Mouse (Mus musculus) heart, adult 2 months (tissue): ENCODE results near the gene Stat3. TPM values are rescaled to one million over a fixed set of nuclear protein-coding genes. Genes with fewer than 3 reads are reported as not detected.

Experiments
- DNase-seq, 2 experiments: peaks; one replicate each; pipeline ENCODE4 v3.0.0; 2021
- H3K27ac ChIP-seq: fragments of 200-600 bp; 2 replicates; pipeline ENCODE4 v1.8.1; 2022
- H3K27me3 ChIP-seq: fragments of 200-500 bp; 2 replicates; pipeline ENCODE4 v1.6.1; 2012; ENCODE audit warnings: mild to moderate bottlenecking, low read length, inconsistent platforms, mixed read lengths; ENCODE audit not compliant: control insufficient read depth, insufficient read depth
- H3K36me3 ChIP-seq: fragments of 200-500 bp; 2 replicates; pipeline ENCODE4 v1.6.1; 2012; ENCODE audit warnings: low read length, inconsistent platforms; ENCODE audit not compliant: control insufficient read depth, insufficient read depth
- H3K4me1 ChIP-seq: fragments of 200-500 bp; 2 replicates; pipeline ENCODE4 v1.6.1; 2011; ENCODE audit warnings: low read length; ENCODE audit not compliant: control insufficient read depth, insufficient read depth
- H3K4me3 ChIP-seq: fragments of 200-600 bp; 2 replicates; pipeline ENCODE4 v1.8.1; 2022
- H3K79me2 ChIP-seq: fragments of 200-500 bp; replicated peaks from 2 replicates; pipeline ENCODE4 v1.6.1; 2012; ENCODE audit warnings: mild to moderate bottlenecking, inconsistent platforms, low read length, moderate library complexity, mixed read lengths; ENCODE audit not compliant: control insufficient read depth, insufficient read depth
- H3K9ac ChIP-seq: fragments of 200-500 bp; 2 replicates; pipeline ENCODE4 v1.6.1; 2012; ENCODE audit warnings: low read depth, mild to moderate bottlenecking, control low read depth, inconsistent platforms, low read length, mixed read lengths
- CTCF ChIP-seq: fragments of 200-600 bp; IDR thresholded peaks from 2 replicates; pipeline ENCODE4 v1.8.1; 2022; ENCODE audit warnings: antibody characterized with exemption, mild to moderate bottlenecking, moderate library complexity
- EP300 ChIP-seq: fragments of 200-500 bp; IDR thresholded peaks from 2 replicates; pipeline ENCODE4 v1.6.1; 2011; ENCODE audit warnings: low read depth, low read length, control low read depth; ENCODE audit not compliant: insufficient read depth
- POLR2A ChIP-seq: fragments of 200-500 bp; IDR thresholded peaks from 2 replicates; pipeline ENCODE4 v1.6.1; 2011; ENCODE audit warnings: mild to moderate bottlenecking, low read depth, low read length, control low read depth; ENCODE audit not compliant: insufficient read depth
- WGBS: fragments of 180-500 bp; shearing (Covaris S2); methylation state at CpG from one replicate; pipeline ENCODE4 v1.1.7; 2018; 5-methylcytosine and 5-hydroxymethylcytosine counted together
- intact Hi-C: fragments of 180-260 bp; cut with DNase I; formaldehyde crosslinking; loops from one replicate; pipeline ENCODE4 v1.15.1; 2025
- polyA plus RNA-seq: library from polyadenylated mRNA; depleted of rRNA; stranded (reverse); fragments of >200 nt; gene quantifications from 2 replicates; pipeline ENCODE4 v1.2.3, GENCODE M21; 2012
- total RNA-seq, 2 experiments: library from RNA; stranded (reverse); gene quantifications; 2 replicates each; pipeline ENCODE4 v1.2.3; 2021

The Stat3 gene
- total and polyA plus RNA-seq, 3 experiments, result 85.8 to 94.7 (median 93.0) TPM

- 65% methylated on average over 4 of the region's 4 CpGs for WGBS
- TF ChIP-seq EP300, result no peak
- H3K27ac ChIP-seq, result no peak overlapping the region
- DNase-seq, result no peak
- H3K4me3 ChIP-seq, result no peak overlapping the region
- H3K36me3 ChIP-seq, result no peaks in the 10 kb centered on the region; the same call in none of the 2 replicates
- H3K27me3 ChIP-seq, result no peaks in the 10 kb centered on the region
- no peaks in the 10 kb centered on the region for H3K4me1 ChIP-seq
- no peak overlapping the region for H3K9ac ChIP-seq
- intact Hi-C loops, result no loop called here
- H3K79me2 ChIP-seq, result peaks cover 2% of the 10 kb centered on the region
Observed at GRCm38 (mm10) chr11:100906885-100907284, 32.5 kb downstream of the Stat3 start.

GRCm38 (mm10) chr11:100905929-100906328 is 33.4 kb downstream of the Stat3 start:
- no peaks in the 10 kb centered on the region; the same call in none of the 2 replicates for H3K36me3 ChIP-seq
- DNase-seq, result no peak
- no peaks in the 10 kb centered on the region for H3K27me3 ChIP-seq
- intact Hi-C loops, result no loop called here
- no peak overlapping the region for H3K27ac ChIP-seq
- H3K79me2 ChIP-seq, result no peaks in the 10 kb centered on the region
- no peak overlapping the region for H3K4me3 ChIP-seq
- no peak overlapping the region for H3K9ac ChIP-seq
- H3K4me1 ChIP-seq, result no peaks in the 10 kb centered on the region
- TF ChIP-seq CTCF, result no peak
- 50% methylated on average over 1 of the region's 1 CpGs for WGBS

GRCm38 (mm10) chr11:100904580-100905351 is 34.6 kb downstream of the Stat3 start:
- Histone ChIP-seq H3K27ac (no peak overlapping the region), H3K9ac (no peak overlapping the region), H3K36me3 (no peaks in the 10 kb centered on the region; the same call in 1 of the 2 replicates), H3K79me2 (no peaks in the 10 kb centered on the region), H3K4me3 (no peak overlapping the region), H3K27me3 (no peaks in the 10 kb centered on the region), H3K4me1 (no peaks in the 10 kb centered on the region)
- intact Hi-C loops, result no loop called here
- DNase-seq, result no peak
- TF ChIP-seq POLR2A (no peak), CTCF (no peak), EP300 (no peak)
- 64% methylated on average over 19 of the region's 20 CpGs for WGBS

- intact Hi-C loops, result no loop called here
- Histone ChIP-seq H3K9ac (no peak overlapping the region), H3K4me3 (no peak overlapping the region), H3K27me3 (no peaks in the 10 kb centered on the region), H3K36me3 (peaks cover 5% of the 10 kb centered on the region), H3K4me1 (peaks cover 2% of the 10 kb centered on the region), H3K79me2 (no peaks in the 10 kb centered on the region), H3K27ac (no peak overlapping the region)
- no peak for TF ChIP-seq POLR2A
- no peak for TF ChIP-seq EP300
- no peak for TF ChIP-seq CTCF
- WGBS, result 80% methylated on average over 16 of the region's 16 CpGs
- no peak for DNase-seq
Observed at GRCm38 (mm10) chr11:100898441-100899199, 40.7 kb downstream of the Stat3 start.

GRCm38 (mm10) chr11:100897294-100898231 is 41.8 kb downstream of the Stat3 start:
- TF ChIP-seq POLR2A, result no peak
- no peak for TF ChIP-seq EP300
- TF ChIP-seq CTCF, result no peak
- WGBS, result 70% methylated on average over 7 of the region's 7 CpGs
- Histone ChIP-seq H3K79me2 (no peaks in the 10 kb centered on the region), H3K9ac (no peak overlapping the region), H3K36me3 (peaks cover 8% of the 10 kb centered on the region), H3K27ac (no peak overlapping the region), H3K27me3 (no peaks in the 10 kb centered on the region), H3K4me3 (no peak overlapping the region), H3K4me1 (peaks cover 5% of the 10 kb centered on the region)
- intact Hi-C loops, result no loop called here
- no peak for DNase-seq
